Mouse (Mus musculus): Measurements from ENCODE around the gene Ankrd52. TPM values are rescaled to one million over a fixed set of nuclear protein-coding genes. Genes with fewer than 3 reads are reported as not detected.

The Ankrd52 gene
- polyA plus RNA-seq, 1 experiment from 2014 or later = 6.8 TPM

- Histone ChIP-seq H3K27me3 (replicated peaks; ENCODE audit: control insufficient read depth, insufficient read depth, low read length) (no peaks in the 10 kb centered on the region), H3K9ac (ENCODE audit: low read length) (no peak overlapping the region), H3K4me3 (ENCODE audit: low read depth, low read length) (no peak overlapping the region), H3K4me2 (ENCODE audit: low read length) (no peak overlapping the region), H3K27ac (ENCODE audit: low read depth, low read length) (no peak overlapping the region), H3K36me3 (ENCODE audit: control insufficient read depth, insufficient read depth, low read length) (peaks cover 100% of the 10 kb centered on the region), H3K4me1 (ENCODE audit: control insufficient read depth, insufficient read depth, low read length) (no peaks in the 10 kb centered on the region), H3K9me3 (replicated peaks; ENCODE audit: control insufficient read depth, low read length) (no peaks in the 10 kb centered on the region)
- DNase-seq (ENCODE audit: low spot score) (no peak), ATAC-seq (no peak)
- 88% methylated on average over 14 of the region's 14 CpGs for WGBS
Observed at GRCm38 (mm10) chr10:128388941-128389340, 12.0 kb downstream of the Ankrd52 start.

- peaks cover 100% of the 10 kb centered on the region for H3K36me3 ChIP-seq (ENCODE audit: control insufficient read depth, insufficient read depth, low read length)
- H3K4me1 ChIP-seq (ENCODE audit: control insufficient read depth, insufficient read depth, low read length) = no peaks in the 10 kb centered on the region
- H3K4me2 ChIP-seq (ENCODE audit: low read length) = no peak overlapping the region
- H3K27me3 ChIP-seq (replicated peaks; ENCODE audit: control insufficient read depth, insufficient read depth, low read length) = no peaks in the 10 kb centered on the region
- DNase-seq (ENCODE audit: low spot score) (no peak), ATAC-seq (no peak)
- no peak overlapping the region for H3K9ac ChIP-seq (ENCODE audit: low read length)
- H3K27ac ChIP-seq (ENCODE audit: low read depth, low read length) = no peak overlapping the region
- 86% methylated on average over 6 of the region's 6 CpGs for WGBS
- no peak overlapping the region for H3K4me3 ChIP-seq (ENCODE audit: low read depth, low read length)
- H3K9me3 ChIP-seq (replicated peaks; ENCODE audit: control insufficient read depth, low read length) = no peaks in the 10 kb centered on the region
Observed at GRCm38 (mm10) chr10:128389570-128389969, 12.7 kb downstream of the Ankrd52 start.

- no peak overlapping the region for H3K27ac ChIP-seq (ENCODE audit: low read depth, low read length)
- DNase-seq (ENCODE audit: low spot score) = no peak
- no peak overlapping the region for H3K9ac ChIP-seq (ENCODE audit: low read length)
- no peaks in the 10 kb centered on the region for H3K4me1 ChIP-seq (ENCODE audit: control insufficient read depth, insufficient read depth, low read length)
- no peak overlapping the region for H3K4me2 ChIP-seq (ENCODE audit: low read length)
- ATAC-seq = no peak
- no peaks in the 10 kb centered on the region for H3K9me3 ChIP-seq (replicated peaks; ENCODE audit: control insufficient read depth, low read length)
- H3K27me3 ChIP-seq (replicated peaks; ENCODE audit: control insufficient read depth, insufficient read depth, low read length) = no peaks in the 10 kb centered on the region
- no peak overlapping the region for H3K4me3 ChIP-seq (ENCODE audit: low read depth, low read length)
- peaks cover 97% of the 10 kb centered on the region for H3K36me3 ChIP-seq (ENCODE audit: control insufficient read depth, insufficient read depth, low read length)
- WGBS = 87% methylated on average over 12 of the region's 12 CpGs
Observed at GRCm38 (mm10) chr10:128390366-128390765, 13.5 kb downstream of the Ankrd52 start.

DNA sequence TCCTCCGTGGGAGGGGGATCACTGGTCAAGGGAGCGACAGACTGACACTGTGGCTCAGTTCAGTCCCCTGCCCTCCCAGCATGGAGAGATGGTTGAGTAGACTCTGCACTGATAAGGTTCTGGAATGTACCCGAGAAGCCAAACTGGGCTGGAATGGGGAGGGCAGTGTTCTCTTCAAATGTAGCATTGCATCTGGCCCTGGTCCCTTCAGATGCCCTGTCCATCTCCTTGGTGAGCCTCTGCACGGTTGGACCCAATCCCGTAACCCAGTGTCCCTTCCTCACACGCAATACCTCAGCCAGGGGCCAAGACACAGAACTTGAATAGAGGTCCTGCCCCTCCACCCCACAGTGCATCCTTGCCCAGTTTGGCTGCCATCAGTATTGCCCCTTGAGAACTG lies 14.9 kb downstream of the Ankrd52 start:
- H3K9me3 ChIP-seq (replicated peaks; ENCODE audit: control insufficient read depth, low read length) = no peaks in the 10 kb centered on the region
- no peak overlapping the region for H3K27ac ChIP-seq (ENCODE audit: low read depth, low read length)
- no peak overlapping the region for H3K4me2 ChIP-seq (ENCODE audit: low read length)
- H3K9ac ChIP-seq (ENCODE audit: low read length) = no peak overlapping the region
- H3K4me3 ChIP-seq (ENCODE audit: low read depth, low read length) = no peak overlapping the region
- H3K27me3 ChIP-seq (replicated peaks; ENCODE audit: control insufficient read depth, insufficient read depth, low read length) = no peaks in the 10 kb centered on the region
- DNase-seq (ENCODE audit: low spot score) (no peak), ATAC-seq (no peak)
- H3K4me1 ChIP-seq (ENCODE audit: control insufficient read depth, insufficient read depth, low read length) = no peaks in the 10 kb centered on the region
- H3K36me3 ChIP-seq (ENCODE audit: control insufficient read depth, insufficient read depth, low read length) = peaks cover 88% of the 10 kb centered on the region
- 74% methylated on average over 6 of the region's 6 CpGs for WGBS

DNA sequence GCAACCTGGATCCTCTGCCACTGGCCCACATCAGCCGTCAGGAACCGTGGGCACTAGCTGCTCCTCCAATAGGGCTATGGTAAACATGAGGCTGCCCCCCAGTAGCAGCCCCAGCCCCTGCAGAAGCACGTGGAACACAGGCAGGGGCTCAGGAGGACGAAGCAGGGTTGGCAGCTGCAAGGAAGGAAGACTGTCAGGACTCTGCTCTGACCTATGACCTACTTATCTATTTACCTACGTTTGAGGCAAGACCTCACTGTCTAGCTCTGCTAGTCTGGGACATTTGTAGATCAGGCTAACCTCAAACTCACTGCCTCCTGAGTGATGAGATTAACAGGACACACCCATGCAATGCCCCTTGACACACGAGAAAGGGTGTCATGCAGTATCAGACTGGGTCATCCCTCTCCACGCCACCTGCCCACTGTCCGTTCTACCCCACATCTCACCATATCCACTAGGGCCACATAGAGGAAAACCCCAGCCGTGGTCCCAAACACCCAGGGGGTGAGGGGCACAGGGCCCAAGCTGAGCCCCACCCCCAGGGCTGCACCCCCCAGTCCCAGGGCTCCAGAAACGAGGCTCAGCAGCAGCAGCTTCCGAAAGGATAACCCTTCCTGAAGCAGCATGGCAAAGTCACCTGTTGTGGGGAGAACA lies 19.2 kb downstream of the Ankrd52 start:
- Histone ChIP-seq H3K4me3 (ENCODE audit: low read depth, low read length) (no peak overlapping the region), H3K36me3 (ENCODE audit: control insufficient read depth, insufficient read depth, low read length) (peaks cover 46% of the 10 kb centered on the region), H3K27ac (ENCODE audit: low read depth, low read length) (no peak overlapping the region), H3K4me1 (ENCODE audit: control insufficient read depth, insufficient read depth, low read length) (no peaks in the 10 kb centered on the region), H3K4me2 (ENCODE audit: low read length) (no peak overlapping the region), H3K9ac (ENCODE audit: low read length) (no peak overlapping the region), H3K9me3 (replicated peaks; ENCODE audit: control insufficient read depth, low read length) (no peaks in the 10 kb centered on the region), H3K27me3 (replicated peaks; ENCODE audit: control insufficient read depth, insufficient read depth, low read length) (no peaks in the 10 kb centered on the region)
- ATAC-seq = no peak
- no peak for DNase-seq (ENCODE audit: low spot score)
- 75% methylated on average over 11 of the region's 11 CpGs for WGBS

GRCm38 (mm10) chr10:128396716-128397264 lies 19.9 kb downstream of the Ankrd52 start:
- ATAC-seq (no peak), DNase-seq (ENCODE audit: low spot score) (no peak)
- Histone ChIP-seq H3K9me3 (replicated peaks; ENCODE audit: control insufficient read depth, low read length) (no peaks in the 10 kb centered on the region), H3K4me3 (ENCODE audit: low read depth, low read length) (no peak overlapping the region), H3K27ac (ENCODE audit: low read depth, low read length) (no peak overlapping the region), H3K4me1 (ENCODE audit: control insufficient read depth, insufficient read depth, low read length) (no peaks in the 10 kb centered on the region), H3K4me2 (ENCODE audit: low read length) (no peak overlapping the region), H3K9ac (ENCODE audit: low read length) (no peak overlapping the region), H3K36me3 (ENCODE audit: control insufficient read depth, insufficient read depth, low read length) (peaks cover 45% of the 10 kb centered on the region), H3K27me3 (replicated peaks; ENCODE audit: control insufficient read depth, insufficient read depth, low read length) (no peaks in the 10 kb centered on the region)
- 78% methylated on average over 10 of the region's 10 CpGs for WGBS

DNA sequence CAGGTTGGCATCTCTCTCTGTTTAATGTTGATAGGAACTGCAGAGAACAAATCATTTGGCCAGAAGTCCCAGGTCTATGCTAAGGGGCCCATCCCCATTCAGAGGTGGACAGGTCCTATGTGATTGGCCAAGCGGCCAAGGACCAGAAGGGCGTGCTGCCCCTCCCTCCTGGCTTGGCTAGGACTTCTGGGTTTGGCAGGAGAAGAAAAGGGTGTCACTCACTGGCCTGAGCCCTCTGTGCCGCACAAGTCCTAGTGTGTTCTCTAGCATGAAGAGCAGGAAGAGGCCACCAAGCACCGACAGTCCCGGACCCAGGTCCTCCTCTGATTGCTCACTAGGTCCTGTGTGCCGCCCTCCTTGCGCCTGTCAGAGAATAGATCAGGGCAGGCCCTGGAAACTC lies 20.6 kb downstream of the Ankrd52 start:
- no peaks in the 10 kb centered on the region for H3K4me1 ChIP-seq (ENCODE audit: control insufficient read depth, insufficient read depth, low read length)
- DNase-seq (ENCODE audit: low spot score) (no peak), ATAC-seq (no peak)
- H3K9ac ChIP-seq (ENCODE audit: low read length) = no peak overlapping the region
- WGBS = 58% methylated on average over 7 of the region's 7 CpGs
- H3K27ac ChIP-seq (ENCODE audit: low read depth, low read length) = no peak overlapping the region
- H3K27me3 ChIP-seq (replicated peaks; ENCODE audit: control insufficient read depth, insufficient read depth, low read length) = no peaks in the 10 kb centered on the region
- no peak overlapping the region for H3K4me3 ChIP-seq (ENCODE audit: low read depth, low read length)
- H3K9me3 ChIP-seq (replicated peaks; ENCODE audit: control insufficient read depth, low read length) = no peaks in the 10 kb centered on the region
- no peak overlapping the region for H3K4me2 ChIP-seq (ENCODE audit: low read length)
- peaks cover 42% of the 10 kb centered on the region for H3K36me3 ChIP-seq (ENCODE audit: control insufficient read depth, insufficient read depth, low read length)

DNA sequence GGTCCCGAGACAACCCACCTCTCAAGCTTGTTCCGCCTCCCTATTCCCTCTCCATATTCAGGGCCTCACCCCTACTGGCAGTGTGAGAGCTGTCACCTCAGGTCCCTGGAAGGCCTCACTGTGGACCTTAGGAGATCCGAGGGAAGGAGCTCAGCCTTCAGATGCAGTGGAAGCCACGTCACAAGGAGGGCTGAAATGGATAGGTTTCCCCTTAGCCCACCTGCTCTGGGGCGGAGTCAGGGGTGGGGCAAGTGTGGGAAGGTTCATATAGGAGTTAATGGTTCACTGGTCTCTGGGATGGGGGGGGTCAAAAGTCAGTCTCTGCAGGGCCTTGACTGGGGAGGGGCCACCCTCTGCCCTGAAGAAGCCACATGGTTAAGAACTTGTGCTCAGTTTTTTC lies 23.4 kb downstream of the Ankrd52 start:
- Histone ChIP-seq H3K4me3 (ENCODE audit: low read depth, low read length) (no peak overlapping the region), H3K36me3 (ENCODE audit: control insufficient read depth, insufficient read depth, low read length) (peaks cover 16% of the 10 kb centered on the region), H3K9me3 (replicated peaks; ENCODE audit: control insufficient read depth, low read length) (no peaks in the 10 kb centered on the region), H3K27me3 (replicated peaks; ENCODE audit: control insufficient read depth, insufficient read depth, low read length) (no peaks in the 10 kb centered on the region), H3K4me1 (ENCODE audit: control insufficient read depth, insufficient read depth, low read length) (no peaks in the 10 kb centered on the region), H3K9ac (ENCODE audit: low read length) (no peak overlapping the region), H3K27ac (ENCODE audit: low read depth, low read length) (no peak overlapping the region), H3K4me2 (ENCODE audit: low read length) (no peak overlapping the region)
- DNase-seq (ENCODE audit: low spot score) = no peak
- whole genome bisulfite sequencing = 26% methylated on average over 5 of the region's 5 CpGs
- no peak for ATAC-seq

- no peak within 1 kb of the TSS for H3K4me3 ChIP-seq (ENCODE audit: low read depth, low read length)
- H3K9me3 ChIP-seq (replicated peaks; ENCODE audit: control insufficient read depth, low read length) = no peaks in the 10 kb centered on the region
- DNase-seq (ENCODE audit: low spot score) = no peak
- H3K4me2 ChIP-seq (ENCODE audit: low read length) = no peak within 1 kb of the TSS
- ATAC-seq = no peak
- H3K4me1 ChIP-seq (ENCODE audit: control insufficient read depth, insufficient read depth, low read length) = no peaks in the 10 kb centered on the region
- H3K27ac ChIP-seq (ENCODE audit: low read depth, low read length) = no peak within 1 kb of the TSS
- 31% methylated on average over 2 of the region's 2 CpGs for WGBS
- H3K36me3 ChIP-seq (ENCODE audit: control insufficient read depth, insufficient read depth, low read length) = peaks cover 17% of the 10 kb centered on the region
- H3K9ac ChIP-seq (ENCODE audit: low read length) = no peak within 1 kb of the TSS
- no peaks in the 10 kb centered on the region for H3K27me3 ChIP-seq (replicated peaks; ENCODE audit: control insufficient read depth, insufficient read depth, low read length)
Observed at GRCm38 (mm10) chr10:128401056-128401455, 24.1 kb downstream of the Ankrd52 start, which contains the start of gene Slc39a5. Gene Slc39a5, minus strand, starts transcription at chr10:128401229.
